Mouse (Mus musculus) adrenal gland, adult 2 months (tissue): ENCODE measurements at regions not wholly inside any gene's neighbourhood (a gene's known extent, or its start where the extent isn't known, plus 50 kb on each side); places are given as distances from the start of the nearest gene placed in this dataset.
"Not testable (repeated sequence)": the region's sequence is repeated elsewhere in the genome, so short reads cannot be mapped to it uniquely, and the experiment has no call there.

Source experiments
- DNase-seq: peaks from one replicate; pipeline ENCODE4 v3.0.0; 2021

DNA sequence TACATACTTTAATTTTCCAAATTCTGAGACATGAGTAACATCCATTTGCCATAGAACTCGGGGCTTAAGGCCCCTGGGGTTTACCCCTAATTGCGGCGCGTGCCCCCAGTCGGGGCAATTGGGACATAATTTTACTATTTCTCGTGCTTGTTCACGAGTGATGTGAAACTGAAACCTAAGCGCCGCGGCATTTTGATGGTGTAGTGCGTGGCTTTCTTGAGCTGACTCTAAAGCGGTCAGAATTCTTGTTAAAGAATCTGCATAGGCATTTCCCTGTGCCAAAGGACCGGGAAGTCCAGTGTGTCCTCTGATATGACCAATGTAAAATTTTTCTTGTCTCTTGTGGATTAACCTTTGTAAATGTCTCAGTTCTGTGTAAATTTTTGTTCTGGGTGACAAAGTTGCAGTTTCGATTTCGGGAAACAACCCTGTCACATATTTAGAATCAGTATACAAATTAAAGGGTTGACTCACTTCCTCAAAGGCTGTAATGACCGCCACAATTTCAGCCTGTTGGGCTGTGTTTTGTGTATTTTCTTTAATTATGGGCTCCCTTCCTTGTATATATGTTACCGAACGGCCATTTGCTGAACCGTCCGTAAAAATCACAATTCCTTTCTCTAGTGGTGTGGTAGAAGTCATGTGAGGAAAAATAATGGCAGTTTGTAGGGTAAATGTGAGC, 1037.6 kb upstream of the Sel1l start:
- DNase-seq: not testable (repeated sequence)

GRCm38 (mm10) chr12:92884014-92884413, 1035.1 kb upstream of the Sel1l start:
- not testable (repeated sequence) for DNase-seq

GRCm38 (mm10) chr12:92883091-92883490, 1034.1 kb upstream of the Sel1l start:
- not testable (repeated sequence) for DNase-seq

GRCm38 (mm10) chr12:92882540-92882939, 1033.6 kb upstream of the Sel1l start:
- not testable (repeated sequence) for DNase-seq

GRCm38 (mm10) chr12:92873602-92874001, 1024.6 kb upstream of the Sel1l start:
- no peak for DNase-seq

GRCm38 (mm10) chr12:92869336-92869735, 1020.4 kb upstream of the Sel1l start:
- DNase-seq: no peak

DNA sequence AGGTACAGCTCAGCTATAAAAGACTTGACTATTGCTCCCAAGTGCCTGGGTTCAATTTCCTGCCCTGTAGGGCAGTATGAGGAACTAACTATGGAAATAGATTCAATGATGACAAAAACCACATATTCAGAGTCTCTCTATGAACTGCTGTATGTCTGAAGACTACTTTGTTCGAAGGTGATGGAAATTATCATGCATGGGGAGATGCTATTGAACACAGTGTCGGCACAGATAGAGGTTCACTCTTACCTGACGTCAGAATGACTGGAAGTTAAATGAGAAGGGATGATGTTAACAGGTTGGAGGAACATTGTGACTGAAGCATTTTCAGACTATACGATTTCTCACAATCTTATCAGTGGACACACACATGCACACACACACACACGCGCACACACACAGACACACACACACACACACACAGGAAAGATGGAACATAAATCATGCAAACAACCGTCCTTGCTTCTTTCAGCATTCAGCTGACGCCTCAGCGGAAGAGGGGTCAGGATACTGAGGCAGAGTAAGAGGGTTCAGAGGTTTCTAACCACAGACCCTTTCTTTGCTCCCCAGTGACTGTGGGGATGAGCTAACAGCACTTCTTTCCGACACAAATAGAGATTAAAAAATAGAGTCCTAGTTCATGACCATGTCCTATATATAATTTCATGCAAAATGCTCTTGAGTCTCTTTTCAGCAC, 974.3 kb upstream of the Sel1l start:
- no peak for DNase-seq

DNA sequence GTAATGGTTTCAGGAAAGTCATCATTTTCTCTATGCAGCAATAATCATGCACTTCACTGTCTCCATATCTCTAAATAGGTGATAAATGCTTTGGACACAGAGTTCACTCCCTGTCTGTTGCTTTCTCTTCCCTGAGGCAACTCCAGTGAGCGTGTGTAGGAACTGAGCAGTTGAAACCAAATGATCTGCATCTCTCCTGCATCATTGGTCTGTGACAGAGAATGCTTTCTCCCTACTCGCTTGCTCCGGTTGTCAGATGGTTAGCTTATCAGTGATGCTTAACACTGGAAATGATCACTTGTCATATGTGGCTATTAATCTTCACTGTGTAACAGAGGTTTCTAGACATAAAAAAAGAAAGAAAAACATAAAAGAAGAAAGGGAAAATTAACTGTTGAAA, 969.7 kb upstream of the Sel1l start:
- DNase-seq: no peak

DNA sequence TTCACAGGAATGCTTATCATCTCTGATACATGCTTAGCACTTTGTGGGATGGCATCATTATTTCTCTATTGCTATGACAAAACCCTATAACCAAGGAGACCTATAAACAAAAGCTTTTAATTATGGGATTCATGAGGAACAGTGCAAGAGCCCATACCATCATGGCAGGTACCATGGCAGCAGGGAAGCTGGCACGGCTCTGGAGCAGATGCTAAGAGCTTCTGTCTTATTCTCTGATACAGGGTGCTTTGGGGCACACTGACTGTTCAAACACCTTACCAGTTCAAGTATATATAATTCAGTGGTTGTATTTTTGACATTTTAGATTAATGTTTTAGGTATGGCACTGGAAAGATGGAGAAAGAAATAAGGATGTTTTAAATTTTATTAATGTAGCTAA, 952.2 kb upstream of the Sel1l start:
- no peak for DNase-seq

GRCm38 (mm10) chr12:92783362-92783761, 934.4 kb upstream of the Sel1l start:
- DNase-seq: no peak

- DNase-seq: no peak
Observed at GRCm38 (mm10) chr12:92779695-92780292, 930.8 kb upstream of the Sel1l start.

GRCm38 (mm10) chr12:92775668-92776067, 926.7 kb upstream of the Sel1l start:
- DNase-seq: no peak

GRCm38 (mm10) chr12:92748576-92748975, 899.6 kb upstream of the Sel1l start:
- no peak for DNase-seq

- DNase-seq: no peak
Observed at GRCm38 (mm10) chr12:92740818-92741217, 891.9 kb upstream of the Sel1l start.

DNA sequence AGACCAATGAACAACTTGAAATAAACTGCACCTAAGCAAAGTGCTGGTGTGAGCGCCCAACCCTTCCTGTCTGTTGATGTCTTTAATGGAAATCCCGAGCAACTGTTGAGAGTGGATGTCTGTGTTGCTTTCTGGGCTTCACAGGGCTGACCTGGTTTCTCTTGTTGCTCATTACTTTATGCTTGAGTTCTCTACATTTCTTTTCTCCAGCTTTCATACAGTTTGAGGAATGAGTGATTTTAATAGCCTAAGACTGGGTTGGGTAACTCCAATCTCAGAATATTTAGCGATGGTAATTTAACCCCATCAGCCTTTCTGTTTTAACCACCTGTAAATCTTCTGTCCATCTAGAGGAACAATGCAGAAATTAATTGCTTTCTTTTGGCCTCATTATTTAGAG, 890.2 kb upstream of the Sel1l start:
- no peak for DNase-seq

- no peak for DNase-seq
Observed at GRCm38 (mm10) chr12:92737623-92738370, 888.8 kb upstream of the Sel1l start.

- no peak for DNase-seq
Observed at GRCm38 (mm10) chr12:92723022-92723421, 874.1 kb upstream of the Sel1l start.

DNA sequence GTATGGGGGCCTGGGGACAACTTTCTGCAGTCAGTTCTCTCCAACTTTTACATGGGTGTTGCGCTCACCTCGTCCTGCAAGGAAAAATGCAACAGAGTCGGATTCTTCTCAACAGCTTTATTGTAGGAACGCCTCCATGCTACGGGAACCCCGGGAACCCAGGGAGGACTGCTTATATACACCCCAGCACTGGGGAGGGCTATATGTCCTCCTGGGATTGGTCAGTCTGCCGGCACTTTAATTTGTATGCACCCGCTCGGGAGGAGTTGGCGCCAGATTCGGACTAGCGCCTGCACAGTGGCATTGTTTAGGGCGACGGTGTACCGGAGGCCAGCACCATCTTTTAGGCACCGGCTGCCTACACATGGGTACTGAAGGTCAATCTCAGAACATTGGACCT, 864.5 kb upstream of the Sel1l start:
- no peak for DNase-seq

DNA sequence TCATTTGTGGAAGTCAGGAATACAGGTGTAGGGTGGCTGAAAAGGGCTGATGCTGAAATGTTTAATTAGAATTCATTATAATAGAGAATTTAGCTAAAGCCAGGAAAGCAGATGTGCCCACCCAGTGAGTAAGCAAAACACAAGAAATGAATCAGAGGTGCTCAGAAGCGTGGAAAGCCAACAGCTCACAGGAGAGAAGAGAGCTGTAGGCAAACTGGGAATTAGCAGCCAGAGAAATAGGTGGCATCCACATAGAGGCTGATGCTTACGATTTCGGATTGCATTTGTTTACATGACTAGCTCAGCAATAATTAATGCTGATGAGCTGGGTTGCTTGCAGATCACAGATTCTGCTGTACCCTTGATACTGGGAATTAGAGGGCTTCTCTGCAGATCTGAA, 859.5 kb upstream of the Sel1l start:
- no peak for DNase-seq

DNA sequence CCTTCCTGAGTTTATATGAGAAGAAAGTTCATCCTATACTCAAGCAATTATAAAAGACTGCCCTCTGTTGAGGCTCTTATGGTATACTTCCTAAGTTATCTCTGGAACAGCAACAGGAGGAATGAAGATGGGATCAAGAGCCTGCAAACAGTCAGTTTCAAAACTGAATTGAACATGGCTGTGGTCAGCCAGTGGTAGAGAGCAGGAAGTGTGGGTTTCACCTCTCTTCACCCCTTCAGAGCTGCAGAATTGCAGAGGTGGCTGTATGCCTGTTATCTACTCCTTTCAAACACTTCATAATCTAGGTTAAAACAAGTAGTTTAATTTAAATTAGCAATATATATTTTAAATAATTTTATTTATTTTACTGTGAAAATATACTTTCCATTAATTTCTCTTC, 854.8 kb upstream of the Sel1l start:
- no peak for DNase-seq

- no peak for DNase-seq
Observed at GRCm38 (mm10) chr12:92692956-92693355, 844.0 kb upstream of the Sel1l start.

DNA sequence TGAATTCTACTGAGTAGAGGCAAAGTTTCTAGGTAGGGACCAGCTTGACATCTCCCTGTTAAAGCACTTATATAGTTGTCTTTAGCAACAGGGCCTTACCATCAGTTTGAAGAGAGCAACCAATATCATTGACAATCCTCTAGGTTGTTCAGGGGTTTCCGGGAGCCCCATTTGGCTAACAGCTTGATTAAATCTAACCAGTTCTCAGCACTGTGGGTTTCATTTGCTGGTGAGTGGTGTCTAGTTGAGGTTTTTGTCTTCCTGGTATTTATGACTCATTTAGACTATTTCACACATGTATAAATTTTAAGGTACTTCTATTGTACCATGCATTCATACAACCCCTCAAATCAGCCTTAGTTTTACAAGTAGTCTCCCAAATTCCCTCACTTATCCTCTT, 823.4 kb upstream of the Sel1l start:
- DNase-seq: no peak

DNA sequence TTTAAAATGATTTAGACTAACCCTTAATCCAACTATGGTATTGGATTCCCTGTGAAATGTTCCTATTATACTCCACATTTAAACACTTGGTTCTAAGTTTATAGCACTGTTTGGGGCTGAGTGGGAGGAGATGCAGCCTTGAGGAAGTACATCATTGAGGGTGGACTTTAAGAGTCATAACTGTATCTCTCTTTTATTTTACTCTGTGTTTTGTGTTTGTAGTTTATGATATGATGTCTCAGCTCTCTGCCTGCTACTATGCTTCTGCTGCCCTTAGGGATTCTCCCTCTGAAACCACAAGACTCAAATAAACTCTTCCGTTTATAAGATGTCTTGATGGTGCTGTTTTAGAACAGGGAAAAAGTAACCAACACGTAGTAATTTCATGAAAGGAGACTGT, 797.7 kb upstream of the Sel1l start:
- DNase-seq: no peak
